ENCODE assay signal across 22 mouse cellular contexts in the genomic region with DNA sequence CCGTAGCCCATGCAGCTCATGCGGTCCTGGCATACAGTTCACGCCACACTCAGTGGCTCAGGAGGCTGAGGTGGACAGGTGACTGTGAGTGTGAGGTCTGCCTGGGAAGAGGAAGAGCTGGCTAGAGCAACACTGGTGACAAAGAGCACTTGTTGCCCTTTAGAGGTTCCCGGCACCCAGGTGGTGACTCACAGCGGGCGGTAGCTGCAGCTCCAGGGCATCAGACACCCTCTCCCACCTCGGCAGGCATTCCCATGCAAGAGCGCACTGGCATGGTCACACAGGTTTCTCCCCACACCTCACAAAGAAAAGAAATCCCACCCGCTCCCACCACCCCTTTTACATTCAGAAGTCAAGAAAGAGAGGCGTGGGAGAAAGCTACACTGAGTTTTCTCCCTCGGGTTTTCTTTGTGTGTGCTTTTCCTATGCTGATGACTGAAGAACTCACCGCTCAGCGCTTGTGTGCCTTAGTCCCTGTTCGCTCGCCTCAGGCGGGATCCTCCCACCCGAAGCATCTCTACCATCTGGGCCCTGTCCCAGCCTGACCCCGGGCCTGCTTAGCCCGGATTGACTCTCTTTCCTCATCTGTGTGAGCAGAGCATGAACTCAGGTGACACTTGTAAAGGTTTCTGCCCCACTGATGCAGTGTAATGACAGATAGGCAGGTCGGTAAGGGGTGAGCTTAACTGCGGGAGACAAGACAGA. TPM values are rescaled to one million over a fixed set of nuclear protein-coding genes. Genes with fewer than 3 reads are reported as not detected.
DNase-seq lines count a peak whose midpoint lies in the region; ATAC-seq and TF ChIP-seq lines count a peak whose summit lies in the region.
"Had no signal": no experiment of that assay in that cellular context is flagged by ENCODE, and none has a peak within 500 bp of the region (broad histone marks: within the 10 kb centered on the region; RNA-seq: fewer than 3 reads in every experiment).

No protein-coding gene starts in this region.

- no peak overlapping the region for H3K27ac ChIP-seq in kidney, postnatal 0 days
- H3K27ac ChIP-seq in ES-Bruce4 (ENCODE audit: insufficient read depth, low read length) = no peak overlapping the region
- H3K27ac ChIP-seq: embryonic facial prominence, embryonic 12.5 days; forebrain, embryonic 12.5 days; heart, adult 2 months; heart, embryonic 15.5 days; hindbrain, embryonic 13.5 days; hindbrain, postnatal 0 days had no signal

- no peaks in the 10 kb centered on the region for H3K4me1 ChIP-seq in kidney, postnatal 0 days (replicated peaks; ENCODE audit: insufficient read depth, low read length)
- peaks cover 3% of the 10 kb centered on the region for H3K4me1 ChIP-seq in ES-Bruce4 (ENCODE audit: control insufficient read depth, insufficient read depth, low read length)
- H3K4me1 ChIP-seq: embryonic facial prominence, embryonic 12.5 days; forebrain, embryonic 12.5 days; heart, embryonic 15.5 days; hindbrain, embryonic 13.5 days had no signal

- H3K36me3 ChIP-seq in kidney, postnatal 0 days (ENCODE audit: insufficient read depth, low read length) = peaks cover 50% of the 10 kb centered on the region
- H3K36me3 ChIP-seq in ES-Bruce4 (ENCODE audit: control insufficient read depth, insufficient read depth, low read length, poor library complexity, severe bottlenecking) = peaks cover 15% of the 10 kb centered on the region

- no peaks in the 10 kb centered on the region for H3K27me3 ChIP-seq in kidney, postnatal 0 days (ENCODE audit: insufficient read depth, low read length)
- no peaks in the 10 kb centered on the region for H3K27me3 ChIP-seq in ES-Bruce4 (ENCODE audit: control insufficient read depth, insufficient read depth, low read length, poor library complexity, severe bottlenecking)
- H3K27me3 ChIP-seq: embryonic facial prominence, embryonic 12.5 days; forebrain, embryonic 12.5 days; heart, embryonic 15.5 days; hindbrain, embryonic 13.5 days had no signal

- no peak for TF ChIP-seq CTCF in kidney, postnatal 0 days (IDR thresholded peaks at IDR 0.05; ENCODE audit: low read depth)
- TF ChIP-seq CTCF in ES-Bruce4 (IDR thresholded peaks at IDR 0.05; ENCODE audit: low read depth, low read length) = no peak

- H3K4me3 ChIP-seq in kidney, postnatal 0 days (replicated peaks; ENCODE audit: low read depth, low read length) = no peak overlapping the region
- no peak overlapping the region for H3K4me3 ChIP-seq in ES-Bruce4 (ENCODE audit: low read depth, low read length)
- H3K4me3 ChIP-seq: embryonic facial prominence, embryonic 12.5 days; forebrain, embryonic 12.5 days; heart, adult 2 months; heart, embryonic 15.5 days; hindbrain, embryonic 13.5 days had no signal

- no peak for TF ChIP-seq POLR2A in ES-Bruce4 (IDR thresholded peaks at IDR 0.05; ENCODE audit: insufficient read depth, low read length)

- no peak for ATAC-seq in kidney, postnatal 0 days (replicated peaks; ENCODE audit: low FRiP score, low read depth)
- ATAC-seq: hindbrain, postnatal 0 days had no signal

- WGBS in kidney, postnatal 0 days = 65% methylated on average over 21 of the region's 21 CpGs

- DNase-seq in kidney, postnatal 0 days (ENCODE audit: low spot score) = peak; percentile 8
- DNase-seq in kidney, adult 11 months = no peak
- peak; percentile 82 for DNase-seq in ZHBTc4 (ENCODE audit: low read depth, low spot score)
- DNase-seq in retina, postnatal 1 day = peak; percentile 59
- no peak for DNase-seq in testis, postnatal 10 days (ENCODE audit: low spot score)
- DNase-seq in spleen, adult 18-20 months = no peak
- no peak for DNase-seq in adrenal gland, adult 18-20 months (ENCODE audit: low spot score in 2 of 2)
- DNase-seq: adrenal gland, adult 8-10 months; adrenal gland, postnatal 36 days; cerebellum, adult 11 months; cerebellum, adult 8-10 months; cerebellum, postnatal 14 days; gastrocnemius, postnatal 10 days; heart, adult 2 months; heart, postnatal 14 days had no signal

- TF ChIP-seq EP300 in ES-Bruce4 (IDR thresholded peaks at IDR 0.05; ENCODE audit: insufficient read depth, low read depth, low read length) = peak; percentile 52; the same call in 1 of the 2 replicates

- H3K9ac ChIP-seq in kidney, postnatal 0 days (ENCODE audit: low read depth, low read length) = no peak overlapping the region
- no peak overlapping the region for H3K9ac ChIP-seq in ES-Bruce4 (ENCODE audit: low read depth, poor library complexity, severe bottlenecking)
- H3K9ac ChIP-seq: embryonic facial prominence, embryonic 12.5 days; forebrain, embryonic 12.5 days; heart, embryonic 15.5 days; hindbrain, embryonic 13.5 days had no signal

- H3K9me3 ChIP-seq in kidney, postnatal 0 days (replicated peaks; ENCODE audit: low read length) = no peaks in the 10 kb centered on the region
- no peaks in the 10 kb centered on the region for H3K9me3 ChIP-seq in ES-Bruce4 (replicated peaks; ENCODE audit: control insufficient read depth, insufficient read depth, low read length, poor library complexity, severe bottlenecking)
- H3K9me3 ChIP-seq: embryonic facial prominence, embryonic 12.5 days; forebrain, embryonic 12.5 days; heart, embryonic 15.5 days; hindbrain, embryonic 13.5 days had no signal

- no peak overlapping the region for H3K4me2 ChIP-seq in kidney, postnatal 0 days (ENCODE audit: low read length)
- H3K4me2 ChIP-seq: embryonic facial prominence, embryonic 12.5 days; forebrain, embryonic 12.5 days; heart, embryonic 11.5 days; heart, embryonic 15.5 days; hindbrain, embryonic 13.5 days had no signal

RNA-seq across cellular contexts. Expression of gene Dync1h1, which starts 45.6 kb away (rescaled TPM):
- polyA plus RNA-seq in kidney, postnatal 0 days (2015; fragmentation: Nextera tagmentation; extraction: Ambion mirVana) = 33.2 and 38.1 TPM in 2 replicates
- polyA plus RNA-seq in ES-Bruce4 (2011; ENCODE audit: insufficient read depth, insufficient read length, low read depth, missing spikeins) = 145 and 165 TPM in 2 replicates
- 100 to 1,000 TPM; 122 to 124 TPM for total RNA-seq in adrenal gland, adult 18-20 months (2021)

Comparison
In these comparisons a context has a peak if more than half of its experiments do, and no peak if none do; other contexts are left out.
1. DNase-seq: peak in kidney, postnatal 0 days (single experiment), ZHBTc4 (single experiment) and retina, postnatal 1 day (single experiment); none in kidney, adult 11 months (single experiment), testis, postnatal 10 days (single experiment), spleen, adult 18-20 months (0 of 2) and adrenal gland, adult 18-20 months (0 of 2).